Mouse (Mus musculus): ENCODE data around the gene Utf1.

DNA sequence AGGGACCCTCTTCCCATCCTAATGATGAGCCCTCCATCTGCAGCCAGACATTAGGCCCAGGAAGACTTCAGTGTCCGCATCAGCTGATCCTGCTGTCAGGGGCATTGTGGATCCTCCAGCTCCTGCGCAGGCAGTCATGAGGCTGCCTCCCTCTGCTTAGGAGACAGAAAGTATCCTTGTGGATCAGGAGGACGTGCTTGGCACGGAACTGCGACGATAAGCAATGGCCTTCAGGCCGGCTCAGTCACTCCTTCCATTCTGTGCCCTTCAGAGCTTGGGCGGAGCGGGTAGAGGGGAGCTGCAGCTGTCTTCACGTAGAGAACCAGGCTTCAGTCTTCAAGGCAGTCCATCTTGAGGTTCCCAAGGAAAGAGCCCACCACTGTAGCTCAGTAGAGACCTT lies 17.6 kb downstream of the Utf1 start:
- TF ChIP-seq CTCF (IDR thresholded peaks at IDR 0.05; ENCODE audit: low read depth) = no peak
- TF ChIP-seq EP300 (IDR thresholded peaks at IDR 0.05; ENCODE audit: low read depth) = no peak

All from liver, embryonic 14.5 days (tissue).